Mouse (Mus musculus) lung, embryonic 14.5 days (tissue): ENCODE data around the gene Ctsa. TPM values are rescaled to one million over a fixed set of nuclear protein-coding genes. Genes with fewer than 3 reads are reported as not detected.

Experiments used
- ATAC-seq: fragments of 200-750 bp; cut with Nextera tagmentation; 2 replicates; pipeline ENCODE4 v1.8.0; 2017; ENCODE audit warnings: mild to moderate bottlenecking, moderate TSS enrichment, moderate library complexity; ENCODE audit not compliant: insufficient read depth
- DNase-seq: peaks from one replicate; pipeline ENCODE4 v3.0.0-alpha.2; 2015
- H3K27ac ChIP-seq: fragments of 300-500 bp; sonication (generic); 2 replicates; pipeline ENCODE4 v1.5.1; 2014; ENCODE audit warnings: low read depth, mild to moderate bottlenecking, moderate library complexity
- H3K27me3 ChIP-seq: fragments of 300-500 bp; sonication (generic); 2 replicates; pipeline ENCODE4 v1.6.1; 2014; ENCODE audit warnings: low read length, control low read depth; ENCODE audit not compliant: insufficient read depth
- H3K36me3 ChIP-seq: fragments of 300-500 bp; sonication (generic); 2 replicates; pipeline ENCODE4 v1.6.1; 2014; ENCODE audit warnings: control low read depth; ENCODE audit not compliant: insufficient read depth
- H3K4me1 ChIP-seq: fragments of 300-500 bp; sonication (generic); 2 replicates; pipeline ENCODE4 v1.6.1; 2014; ENCODE audit warnings: antibody characterized with exemption, control low read depth; ENCODE audit not compliant: insufficient read depth
- H3K4me2 ChIP-seq: fragments of 300-500 bp; sonication (generic); 2 replicates; pipeline ENCODE4 v1.6.1; 2014; ENCODE audit warnings: mild to moderate bottlenecking
- H3K4me3 ChIP-seq: fragments of 300-500 bp; sonication (generic); 2 replicates; pipeline ENCODE4 v1.5.1; 2014; ENCODE audit warnings: low read depth, low read length
- H3K9ac ChIP-seq: fragments of 300-500 bp; sonication (generic); 2 replicates; pipeline ENCODE4 v1.6.1; 2014
- H3K9me3 ChIP-seq: fragments of 300-500 bp; sonication (generic); 2 replicates; pipeline ENCODE4 v1.6.1; 2016; ENCODE audit warnings: low read depth, low read length, control low read depth
- CTCF ChIP-seq: IDR thresholded peaks from 2 replicates; pipeline ENCODE4 v1.5.1; 2016; ENCODE audit warnings: antibody characterized with exemption, low read depth
- WGBS: fragments of 180-500 bp; shearing (Covaris S2); extraction: QIAGEN DNeasy Blood & Tissue Kit; methylation state at CpG from one replicate; pipeline ENCODE4 v1.1.7; 2014; 5-methylcytosine and 5-hydroxymethylcytosine counted together
- polyA plus RNA-seq: library from polyadenylated mRNA; unstranded; fragments of >200 nt; fragmentation: Nextera tagmentation; extraction: Ambion mirVana; gene quantifications from 2 replicates; pipeline ENCODE4 v1.2.1, GENCODE M21; 2014

Ctsa gene
- polyA plus RNA-seq, 1 experiment from 2014 or later = 114 TPM

GRCm38 (mm10) chr2:164817703-164818102 lies 15.0 kb upstream of the Ctsa start:
- TF ChIP-seq CTCF = no peak
- ATAC-seq (peak; percentile 42), DNase-seq (peak; percentile 52)
- Histone ChIP-seq H3K27ac (peak overlapping the region; percentile 21; the same call in 1 of the 2 replicates), H3K4me2 (no peak overlapping the region), H3K9ac (no peak overlapping the region), H3K9me3 (no peaks in the 10 kb centered on the region), H3K36me3 (no peaks in the 10 kb centered on the region), H3K4me1 (peaks cover 6% of the 10 kb centered on the region; the same call in 1 of the 2 replicates), H3K27me3 (no peaks in the 10 kb centered on the region), H3K4me3 (no peak overlapping the region)
- 38% methylated on average over 5 of the region's 5 CpGs for WGBS

- no peak overlapping the region for H3K4me3 ChIP-seq
- 80% methylated on average over 6 of the region's 6 CpGs for WGBS
- no peak for DNase-seq
- no peaks in the 10 kb centered on the region for H3K9me3 ChIP-seq
- H3K36me3 ChIP-seq = peaks cover 16% of the 10 kb centered on the region
- ATAC-seq = no peak
- H3K27ac ChIP-seq = no peak overlapping the region
- no peak overlapping the region for H3K9ac ChIP-seq
- H3K27me3 ChIP-seq = no peaks in the 10 kb centered on the region
- H3K4me2 ChIP-seq = no peak overlapping the region
- no peak for TF ChIP-seq CTCF
- peaks cover 6% of the 10 kb centered on the region; the same call in 1 of the 2 replicates for H3K4me1 ChIP-seq
Observed at GRCm38 (mm10) chr2:164821060-164821459, 11.6 kb upstream of the Ctsa start.

- Histone ChIP-seq H3K36me3 (peaks cover 33% of the 10 kb centered on the region), H3K4me2 (peak within 1 kb of the TSS; percentile 72), H3K27me3 (no peaks in the 10 kb centered on the region), H3K4me1 (peaks cover 5% of the 10 kb centered on the region; the same call in 1 of the 2 replicates), H3K4me3 (peak within 1 kb of the TSS; percentile 80), H3K9ac (peak within 1 kb of the TSS; percentile 63), H3K9me3 (no peaks in the 10 kb centered on the region), H3K27ac (peak within 1 kb of the TSS; percentile 87)
- WGBS = 1% methylated on average over 32 of the region's 32 CpGs
- ATAC-seq (peak; percentile 100), DNase-seq (peak; percentile 99)
- TF ChIP-seq CTCF = no peak
Observed at GRCm38 (mm10) chr2:164822636-164823165, 10.0 kb upstream of the Ctsa start, which contains the start of gene Zswim1. TSS of gene Zswim1 (plus strand) at chr2:164822686.

GRCm38 (mm10) chr2:164823181-164823585 lies 9.5 kb upstream of the Ctsa start:
- ATAC-seq = peak; percentile 77

GRCm38 (mm10) chr2:164823969-164824368 lies 8.7 kb upstream of the Ctsa start:
- TF ChIP-seq CTCF = no peak
- H3K4me3 ChIP-seq = peak overlapping the region; percentile 80; the same call in 1 of the 2 replicates
- no peak overlapping the region for H3K27ac ChIP-seq
- H3K9ac ChIP-seq = no peak overlapping the region
- peak overlapping the region; percentile 72 for H3K4me2 ChIP-seq
- DNase-seq (no peak), ATAC-seq (no peak)
- peaks cover 46% of the 10 kb centered on the region for H3K36me3 ChIP-seq
- no peaks in the 10 kb centered on the region for H3K27me3 ChIP-seq
- H3K4me1 ChIP-seq = no peaks in the 10 kb centered on the region
- 92% methylated on average over 4 of the region's 4 CpGs for WGBS
- no peaks in the 10 kb centered on the region for H3K9me3 ChIP-seq

More at GRCm38 (mm10) chr2:164823181-164823585, 9.5 kb upstream of the Ctsa start:
- Histone ChIP-seq H3K27me3 (no peaks in the 10 kb centered on the region), H3K27ac (peak overlapping the region; percentile 87), H3K9ac (peak overlapping the region; percentile 63), H3K9me3 (no peaks in the 10 kb centered on the region), H3K4me1 (peaks cover under 1% of the 10 kb centered on the region; the same call in 1 of the 2 replicates), H3K36me3 (peaks cover 38% of the 10 kb centered on the region), H3K4me3 (peak overlapping the region; percentile 80), H3K4me2 (peak overlapping the region; percentile 72)
- TF ChIP-seq CTCF = peak; percentile 45
- 2% methylated on average over 10 of the region's 10 CpGs for WGBS
- peak; percentile 76 for DNase-seq

- TF ChIP-seq CTCF = no peak
- Histone ChIP-seq H3K4me1 (no peaks in the 10 kb centered on the region), H3K9ac (no peak overlapping the region), H3K4me3 (no peak overlapping the region), H3K36me3 (peaks cover 48% of the 10 kb centered on the region), H3K27me3 (no peaks in the 10 kb centered on the region), H3K27ac (no peak overlapping the region), H3K9me3 (no peaks in the 10 kb centered on the region), H3K4me2 (no peak overlapping the region)
- no peak for ATAC-seq
- no peak for DNase-seq
- 93% methylated on average over 17 of the region's 17 CpGs for WGBS
Observed at GRCm38 (mm10) chr2:164825521-164825920, 7.2 kb upstream of the Ctsa start.

- no peak for DNase-seq
- ATAC-seq = no peak
- Histone ChIP-seq H3K27me3 (no peaks in the 10 kb centered on the region), H3K4me2 (no peak overlapping the region), H3K9me3 (no peaks in the 10 kb centered on the region), H3K4me1 (0 out of 2 replicates have a peak, but pooled peaks cover under 1% of the 10 kb centered on the region), H3K27ac (no peak overlapping the region), H3K9ac (no peak overlapping the region), H3K36me3 (peaks cover 48% of the 10 kb centered on the region), H3K4me3 (no peak overlapping the region)
- TF ChIP-seq CTCF = no peak
- 88% methylated on average over 16 of the region's 16 CpGs for WGBS
Observed at GRCm38 (mm10) chr2:164827146-164827850, 5.4 kb upstream of the Ctsa start.
